Mouse (Mus musculus) forebrain, postnatal 0 days (tissue): ENCODE data around the gene 1700092M07Rik. TPM values are rescaled to one million over a fixed set of nuclear protein-coding genes. Genes with fewer than 3 reads are reported as not detected.
A peak's percentile ranks its signal among the peaks of the same experiment; 100 is the strongest.

Experiments used
- ATAC-seq: fragments of 200-750 bp; cut with Nextera tagmentation; 2 replicates; pipeline ENCODE4 v1.8.0; 2017; ENCODE audit warnings: mild to moderate bottlenecking, moderate library complexity
- DNase-seq: peaks from one replicate; pipeline ENCODE4 v3.0.0-alpha.2; 2015
- H3K27ac ChIP-seq: fragments of 300-500 bp; sonication (generic); 2 replicates; pipeline ENCODE4 v1.5.1; 2014; ENCODE audit warnings: low read depth, mild to moderate bottlenecking, antibody characterized with exemption, low read length, moderate library complexity, mixed read lengths
- H3K27me3 ChIP-seq: fragments of 300-500 bp; sonication (generic); 2 replicates; pipeline ENCODE4 v1.6.1; 2014; ENCODE audit warnings: mild to moderate bottlenecking, low read length, mixed read lengths; ENCODE audit not compliant: insufficient read depth
- H3K36me3 ChIP-seq: fragments of 300-500 bp; sonication (generic); 2 replicates; pipeline ENCODE4 v1.6.1; 2014; ENCODE audit warnings: mild to moderate bottlenecking, moderate library complexity; ENCODE audit not compliant: insufficient read depth
- H3K4me1 ChIP-seq: fragments of 300-500 bp; sonication (generic); 2 replicates; pipeline ENCODE4 v1.6.1; 2014; ENCODE audit warnings: antibody characterized with exemption; ENCODE audit not compliant: insufficient read depth
- H3K4me2 ChIP-seq: fragments of 300-500 bp; sonication (generic); 2 replicates; pipeline ENCODE4 v1.6.1; 2014; ENCODE audit warnings: low read depth, mild to moderate bottlenecking, moderate library complexity
- H3K4me3 ChIP-seq: fragments of 300-500 bp; sonication (generic); 2 replicates; pipeline ENCODE4 v1.5.1; 2014; ENCODE audit warnings: low read depth, low read length, mixed read lengths
- H3K9ac ChIP-seq: fragments of 300-500 bp; sonication (generic); 2 replicates; pipeline ENCODE4 v1.6.1; 2014; ENCODE audit warnings: mild to moderate bottlenecking
- H3K9me3 ChIP-seq: fragments of 300-500 bp; sonication (generic); 2 replicates; pipeline ENCODE4 v1.6.1; 2016; ENCODE audit warnings: low read length
- CTCF ChIP-seq: sonication (generic); IDR thresholded peaks from 2 replicates; pipeline ENCODE4 v1.5.1; 2016; ENCODE audit warnings: antibody characterized with exemption, control low read depth, low read depth
- WGBS: fragments of 180-500 bp; shearing (Covaris S2); extraction: QIAGEN DNeasy Blood & Tissue Kit; methylation state at CpG from one replicate; pipeline ENCODE4 v1.1.7; 2014; 5-methylcytosine and 5-hydroxymethylcytosine counted together
- polyA plus RNA-seq: library from polyadenylated mRNA; unstranded; fragments of >200 nt; fragmentation: Nextera tagmentation; extraction: Ambion mirVana; gene quantifications from 2 replicates; pipeline ENCODE4 v1.2.1, GENCODE M21; 2015
- total RNA-seq: library from RNA; depleted of rRNA; stranded (reverse); fragments of >200 nt; gene quantifications from 2 replicates; pipeline ENCODE4 v1.2.3, GENCODE M21; 2014

The 1700092M07Rik gene
- total and polyA plus RNA-seq, 2 experiments from 2014 or later: 0.67 TPM; not detected in 1

- TF ChIP-seq CTCF: no peak
- H3K27ac ChIP-seq: no peak overlapping the region
- H3K36me3 ChIP-seq: peaks cover 62% of the 10 kb centered on the region
- no peaks in the 10 kb centered on the region for H3K27me3 ChIP-seq
- no peak overlapping the region for H3K4me2 ChIP-seq
- H3K9ac ChIP-seq: no peak overlapping the region
- 96% methylated on average over 1 of the region's 1 CpGs for WGBS
- no peaks in the 10 kb centered on the region for H3K9me3 ChIP-seq
- ATAC-seq (no peak), DNase-seq (no peak)
- H3K4me1 ChIP-seq: peaks cover 8% of the 10 kb centered on the region
- no peak overlapping the region for H3K4me3 ChIP-seq
Measured at GRCm38 (mm10) chr19:8745382-8745781, 4.9 kb downstream of the 1700092M07Rik start.

- WGBS: 73% methylated on average over 2 of the region's 2 CpGs
- 0 out of 2 replicates have a peak, but pooled peaks have one; percentile 20 for ATAC-seq
Measured at GRCm38 (mm10) chr19:8747368-8747767, 6.8 kb downstream of the 1700092M07Rik start.

GRCm38 (mm10) chr19:8755652-8756051 is 15.1 kb downstream of the 1700092M07Rik start:
- Histone ChIP-seq H3K27ac (no peak overlapping the region), H3K4me3 (no peak overlapping the region), H3K4me2 (peak overlapping the region; percentile 63; the same call in 1 of the 2 replicates), H3K4me1 (peaks cover 16% of the 10 kb centered on the region), H3K36me3 (peaks cover 30% of the 10 kb centered on the region), H3K9me3 (no peaks in the 10 kb centered on the region), H3K27me3 (no peaks in the 10 kb centered on the region), H3K9ac (no peak overlapping the region)
- DNase-seq (no peak), ATAC-seq (no peak)
- no peak for TF ChIP-seq CTCF
- 83% methylated on average over 3 of the region's 3 CpGs for WGBS

More at GRCm38 (mm10) chr19:8747368-8747767, 6.8 kb downstream of the 1700092M07Rik start:
- DNase-seq: no peak
- Histone ChIP-seq H3K9ac (no peak overlapping the region), H3K4me3 (no peak overlapping the region), H3K4me2 (no peak overlapping the region), H3K36me3 (peaks cover 75% of the 10 kb centered on the region), H3K27ac (no peak overlapping the region), H3K27me3 (no peaks in the 10 kb centered on the region), H3K4me1 (peaks cover 5% of the 10 kb centered on the region), H3K9me3 (no peaks in the 10 kb centered on the region)
- TF ChIP-seq CTCF: peak; percentile 43

GRCm38 (mm10) chr19:8756635-8757387 is 16.3 kb downstream of the 1700092M07Rik start, which contains the start of gene Nxf1:
Gene Nxf1 (plus strand): TSS chr19:8757073.
- H3K9ac ChIP-seq: peak within 1 kb of the TSS; percentile 92
- H3K4me1 ChIP-seq: peaks cover 16% of the 10 kb centered on the region
- H3K4me2 ChIP-seq: peak within 1 kb of the TSS; percentile 63
- H3K4me3 ChIP-seq: peak within 1 kb of the TSS; percentile 93
- DNase-seq: peak; percentile 95
- H3K36me3 ChIP-seq: peaks cover 21% of the 10 kb centered on the region
- no peaks in the 10 kb centered on the region for H3K9me3 ChIP-seq
- no peaks in the 10 kb centered on the region for H3K27me3 ChIP-seq
- TF ChIP-seq CTCF: peak; percentile 26; the same call in 1 of the 2 replicates
- peak; percentile 96 for ATAC-seq
- 2% methylated on average over 75 of the region's 75 CpGs for WGBS
- H3K27ac ChIP-seq: peak within 1 kb of the TSS; percentile 89

GRCm38 (mm10) chr19:8757471-8757998 is 17.0 kb downstream of the 1700092M07Rik start:
- H3K4me3 ChIP-seq: peak overlapping the region; percentile 93
- 4% methylated on average over 14 of the region's 14 CpGs for WGBS
- no peak for TF ChIP-seq CTCF

GRCm38 (mm10) chr19:8758899-8759298 is 18.4 kb downstream of the 1700092M07Rik start:
- ATAC-seq (no peak), DNase-seq (no peak)
- H3K27ac ChIP-seq: no peak overlapping the region
- no peaks in the 10 kb centered on the region for H3K27me3 ChIP-seq
- H3K4me3 ChIP-seq: no peak overlapping the region
- 88% methylated on average over 2 of the region's 2 CpGs for WGBS
- peaks cover 27% of the 10 kb centered on the region for H3K36me3 ChIP-seq
- H3K9ac ChIP-seq: no peak overlapping the region
- H3K4me2 ChIP-seq: no peak overlapping the region
- peaks cover 16% of the 10 kb centered on the region for H3K4me1 ChIP-seq
- no peak for TF ChIP-seq CTCF
- H3K9me3 ChIP-seq: no peaks in the 10 kb centered on the region

More at GRCm38 (mm10) chr19:8757471-8757998, 17.0 kb downstream of the 1700092M07Rik start:
- H3K27ac ChIP-seq: peak overlapping the region; percentile 89
- H3K9me3 ChIP-seq: no peaks in the 10 kb centered on the region
- DNase-seq (peak; percentile 21), ATAC-seq (no peak)
- peak overlapping the region; percentile 92 for H3K9ac ChIP-seq
- H3K36me3 ChIP-seq: peaks cover 22% of the 10 kb centered on the region
- H3K4me2 ChIP-seq: peak overlapping the region; percentile 63
- peaks cover 16% of the 10 kb centered on the region for H3K4me1 ChIP-seq
- no peaks in the 10 kb centered on the region for H3K27me3 ChIP-seq

GRCm38 (mm10) chr19:8760757-8761156 is 20.2 kb downstream of the 1700092M07Rik start:
- Histone ChIP-seq H3K27ac (no peak overlapping the region), H3K9me3 (0 out of 2 replicates have a peak, but pooled peaks cover 5% of the 10 kb centered on the region), H3K4me1 (peaks cover 15% of the 10 kb centered on the region), H3K4me3 (no peak overlapping the region), H3K9ac (no peak overlapping the region), H3K27me3 (no peaks in the 10 kb centered on the region), H3K4me2 (no peak overlapping the region), H3K36me3 (peaks cover 38% of the 10 kb centered on the region)
- WGBS: 90% methylated on average over 2 of the region's 2 CpGs
- ATAC-seq (no peak), DNase-seq (no peak)
- peak; percentile 4; the same call in 1 of the 2 replicates for TF ChIP-seq CTCF
